Mouse (Mus musculus): ENCODE measurements around the gene Il1a. TPM values are rescaled to one million over a fixed set of nuclear protein-coding genes. Genes with fewer than 3 reads are reported as not detected.

Gene Il1a
- polyA plus RNA-seq (2012; rRNA removed) = 4.3 and 5.7 TPM in 2 replicates

DNA sequence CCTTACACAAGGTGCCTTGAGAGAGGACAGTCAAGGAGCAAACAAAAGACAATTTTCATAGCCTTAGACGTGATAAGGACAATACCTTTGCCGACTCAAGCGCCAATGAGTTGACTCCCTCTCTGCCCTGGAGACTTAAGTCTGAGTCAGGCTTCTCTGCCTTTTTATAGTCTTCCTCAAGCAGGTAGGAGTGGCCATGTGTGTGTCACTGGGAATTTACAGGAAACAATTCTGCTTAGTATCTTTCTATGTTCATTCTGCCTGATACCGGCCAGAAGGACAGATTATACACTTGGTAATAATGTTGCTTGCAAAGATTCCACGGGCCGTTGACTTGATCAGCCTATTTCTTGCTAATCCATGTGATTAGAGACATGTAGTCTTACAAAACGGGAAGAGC, at the start of gene Il1a:
TSS of gene Il1a (minus strand) at position 137 of the 400 bp plus-strand sequence.

DNA sequence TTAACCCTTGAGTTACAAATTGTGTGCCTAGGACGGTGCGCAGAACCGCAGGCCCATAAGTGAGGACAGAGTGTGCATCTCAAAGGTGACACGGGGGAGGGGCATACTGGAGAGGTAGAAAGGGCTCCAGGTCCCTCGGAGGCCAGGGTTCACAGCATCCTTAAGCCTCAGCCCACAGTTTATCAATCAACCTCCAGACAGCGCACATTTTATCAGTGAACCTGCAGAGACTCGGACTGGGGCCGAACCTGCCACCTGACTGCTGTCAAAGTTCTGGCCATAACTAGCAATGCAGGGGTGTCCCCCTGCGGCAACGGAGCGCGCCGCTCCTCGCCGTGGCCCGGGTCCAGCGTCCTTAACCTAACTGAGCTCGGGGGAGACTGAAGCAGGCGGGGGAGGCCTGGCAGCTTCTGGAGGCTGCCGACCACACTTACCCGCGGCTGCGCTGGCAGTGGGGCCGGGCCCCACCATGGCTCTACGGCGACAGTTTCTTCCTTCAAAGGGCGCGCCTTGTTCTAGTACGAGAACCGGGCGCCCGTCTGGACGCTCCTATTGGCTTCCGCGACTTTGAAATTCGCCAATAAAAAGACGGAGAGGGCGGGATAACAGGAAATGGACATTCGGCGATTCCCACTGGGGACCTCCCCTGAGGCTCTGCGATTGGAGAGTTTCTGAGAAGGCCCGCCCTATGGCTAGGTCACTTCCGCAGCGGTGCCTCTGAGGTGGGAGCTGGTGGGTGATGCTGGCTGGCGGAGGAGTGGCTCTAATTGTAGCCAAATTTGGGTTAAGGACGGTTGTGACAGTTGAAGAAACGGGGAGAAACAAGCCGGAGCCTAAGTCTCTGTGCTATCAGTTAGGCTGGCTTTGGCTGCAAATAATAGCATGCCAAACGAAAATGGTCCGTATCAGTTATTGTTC, 12.8 kb downstream of the Il1a start, which contains the start of gene Ckap2l:
TSS of gene Ckap2l (minus strand) at position 542 of the 918 bp plus-strand sequence.

Other genes with a start within 250 kb of the Il1a start
- 1.1 and 1.2 TPM in 2 replicates for gene Ttl, start 244.0 kb downstream of the Il1a start, polyA plus RNA-seq (2012; rRNA removed)
- gene Polr1b, start 209.0 kb downstream of the Il1a start, polyA plus RNA-seq (2012; rRNA removed) = 8.1 and 9.2 TPM in 2 replicates
- 11.4 and 12.6 TPM in 2 replicates for gene Chchd5, start 180.3 kb downstream of the Il1a start, polyA plus RNA-seq (2012; rRNA removed)
- gene Slc20a1, start 111.2 kb downstream of the Il1a start, polyA plus RNA-seq (2012; rRNA removed) = 23.0 and 25.6 TPM in 2 replicates
- 4.3 and 4.4 TPM in 2 replicates for gene Ckap2l, start 12.8 kb downstream of the Il1a start, polyA plus RNA-seq (2012; rRNA removed)
- gene Il1b, start 61.2 kb upstream of the Il1a start, polyA plus RNA-seq (2012; rRNA removed) = 0.52 and 1.4 TPM in 2 replicates
- gene F830045P16Rik, start 226.6 kb upstream of the Il1a start, polyA plus RNA-seq (2012; rRNA removed) = 0.01 TPM in 1 of 2 replicates, not detected in the other